Mouse (Mus musculus): ENCODE measurements around the gene Naip5. TPM values are rescaled to one million over a fixed set of nuclear protein-coding genes. Genes with fewer than 3 reads are reported as not detected.
"Not testable (repeated sequence)": the region's sequence is repeated elsewhere in the genome, so short reads cannot be mapped to it uniquely, and the experiment has no call there.

Naip5 gene
- polyA plus RNA-seq, 1 experiment: 16.8 TPM

DNA sequence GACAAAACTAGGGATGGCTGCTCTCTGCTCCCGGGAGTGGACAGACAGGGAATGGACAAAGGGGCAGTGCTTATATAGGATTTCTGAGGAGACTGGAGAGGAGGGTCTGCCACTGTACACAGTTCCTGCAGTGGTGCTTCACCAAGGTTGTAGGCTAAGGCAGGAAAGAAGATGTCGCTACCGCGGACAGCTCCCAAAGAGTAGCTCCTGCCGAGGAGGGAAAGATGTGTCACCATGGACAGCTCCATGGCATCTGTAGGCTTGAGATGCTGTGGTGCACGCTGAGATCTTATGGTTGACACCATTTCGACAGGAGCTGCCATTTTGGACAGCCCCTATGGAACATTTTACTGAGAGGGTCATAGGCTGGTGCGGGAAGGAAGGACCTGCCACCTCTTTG, 35.6 kb downstream of the Naip5 start:
- Histone ChIP-seq H3K27ac (ENCODE audit: control insufficient read depth, insufficient read depth, low read depth, low read length, poor library complexity) (no peak overlapping the region), H3K4me3 (replicated peaks; ENCODE audit: control insufficient read depth, low read depth, low read length) (no peak overlapping the region), H3K4me1 (ENCODE audit: control insufficient read depth, insufficient read depth, low read length) (no peaks in the 10 kb centered on the region)
- TF ChIP-seq POLR2A (IDR thresholded peaks at IDR 0.05; ENCODE audit: borderline replicate concordance, control insufficient read depth, low read depth, low read length): no peak
- no peak for TF ChIP-seq CTCF (IDR thresholded peaks at IDR 0.05; ENCODE audit: control insufficient read depth, insufficient read depth, low read length)
- 29% methylated on average over 8 of the region's 8 CpGs for WGBS

DNA sequence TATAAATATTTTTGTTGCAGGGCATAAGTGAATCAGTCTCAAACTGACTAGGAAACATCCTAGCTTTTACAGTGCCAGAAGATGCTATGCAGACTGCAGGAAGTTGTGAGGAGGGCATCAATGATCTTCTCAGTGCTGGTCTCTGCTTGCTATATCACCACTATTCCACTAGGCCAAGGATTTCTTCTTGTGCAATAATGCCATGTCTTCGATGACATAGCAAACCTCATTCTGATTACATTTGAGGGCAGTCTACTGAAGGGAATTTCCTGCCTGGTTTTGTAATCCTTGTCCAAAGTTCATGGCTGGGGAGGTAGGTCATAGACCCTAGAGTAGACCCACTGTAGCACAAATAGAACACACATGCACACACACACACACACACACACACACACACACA, 42.8 kb downstream of the Naip5 start:
- no peak overlapping the region for H3K27ac ChIP-seq (ENCODE audit: control insufficient read depth, insufficient read depth, low read depth, low read length, poor library complexity)
- no peak overlapping the region for H3K4me3 ChIP-seq (replicated peaks; ENCODE audit: control insufficient read depth, low read depth, low read length)
- H3K4me1 ChIP-seq (ENCODE audit: control insufficient read depth, insufficient read depth, low read length): no peaks in the 10 kb centered on the region; the same call in 1 of the 2 replicates
- no peak for TF ChIP-seq CTCF (IDR thresholded peaks at IDR 0.05; ENCODE audit: control insufficient read depth, insufficient read depth, low read length)
- no peak for TF ChIP-seq POLR2A (IDR thresholded peaks at IDR 0.05; ENCODE audit: borderline replicate concordance, control insufficient read depth, low read depth, low read length)
- WGBS: 31% methylated on average over 1 of the region's 1 CpGs

DNA sequence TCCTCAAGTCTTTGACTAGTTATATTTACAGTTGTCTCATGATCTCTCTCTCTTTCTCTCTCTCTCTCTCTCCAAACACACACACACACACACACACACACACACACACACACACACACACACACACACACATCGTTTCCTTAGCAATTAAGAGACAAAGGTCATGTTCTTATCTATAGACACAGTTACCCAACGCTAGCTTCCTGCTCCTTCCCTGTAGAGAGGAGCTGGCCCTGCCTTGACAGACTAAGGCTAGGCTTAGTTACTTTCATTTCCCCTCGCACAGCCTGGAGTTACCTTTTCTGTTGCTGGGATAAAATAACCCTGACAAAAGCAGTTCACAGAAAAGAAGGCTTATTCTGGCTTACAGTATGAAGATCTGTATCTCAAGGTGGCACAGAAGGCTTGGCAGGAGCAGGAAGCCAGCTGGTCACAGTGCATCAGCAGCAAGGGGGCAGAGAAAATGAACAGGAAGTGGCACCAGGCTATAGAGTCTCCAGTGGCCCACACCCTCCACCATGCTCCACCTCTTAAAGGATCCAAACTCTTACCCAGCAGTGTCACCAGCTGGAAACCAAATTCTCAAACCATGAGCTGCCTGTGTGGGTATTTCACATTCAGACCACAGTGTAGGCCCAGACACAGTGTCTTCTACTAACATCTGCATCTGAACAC, 44.3 kb downstream of the Naip5 start, which contains the start of gene Naip2:
TSS of gene Naip2 (minus strand) at position 434 of the 675 bp plus-strand sequence.
- Histone ChIP-seq H3K27ac (ENCODE audit: control insufficient read depth, insufficient read depth, low read depth, low read length, poor library complexity) (peak within 1 kb of the TSS; percentile 52; the same call in 1 of the 2 replicates), H3K4me3 (replicated peaks; ENCODE audit: control insufficient read depth, low read depth, low read length) (peak within 1 kb of the TSS; percentile 68)
- H3K4me1 ChIP-seq (ENCODE audit: control insufficient read depth, insufficient read depth, low read length): not testable (repeated sequence)
- 4% methylated on average over 3 of the region's 3 CpGs for WGBS

DNA sequence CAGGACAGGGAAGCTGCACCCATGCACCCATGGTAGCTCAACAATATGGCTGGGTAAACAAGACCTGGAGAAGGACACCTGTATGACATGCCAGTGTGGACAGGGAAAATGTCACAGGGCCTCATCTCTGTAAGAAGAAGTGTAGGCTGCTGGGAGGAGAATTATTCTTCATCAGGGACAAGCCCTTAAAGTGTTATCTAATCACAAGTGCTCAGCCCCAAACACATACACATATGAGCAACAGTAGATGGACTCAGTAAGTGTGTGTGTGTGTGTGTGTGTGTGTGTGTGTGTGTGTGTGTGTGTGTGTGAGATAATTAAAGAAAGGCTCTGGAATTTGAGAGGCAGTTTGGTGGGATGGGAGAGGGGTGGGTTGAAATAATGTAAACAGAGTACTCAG, 45.3 kb downstream of the Naip5 start:
- H3K4me1 ChIP-seq (ENCODE audit: control insufficient read depth, insufficient read depth, low read length): peaks cover 1% of the 10 kb centered on the region
- no peak for TF ChIP-seq POLR2A (IDR thresholded peaks at IDR 0.05; ENCODE audit: borderline replicate concordance, control insufficient read depth, low read depth, low read length)
- TF ChIP-seq CTCF (IDR thresholded peaks at IDR 0.05; ENCODE audit: control insufficient read depth, insufficient read depth, low read length): no peak
- no peak overlapping the region for H3K27ac ChIP-seq (ENCODE audit: control insufficient read depth, insufficient read depth, low read depth, low read length, poor library complexity)
- H3K4me3 ChIP-seq (replicated peaks; ENCODE audit: control insufficient read depth, low read depth, low read length): peak overlapping the region; percentile 24

- no peak overlapping the region for H3K27ac ChIP-seq (ENCODE audit: control insufficient read depth, insufficient read depth, low read depth, low read length, poor library complexity)
- TF ChIP-seq CTCF (IDR thresholded peaks at IDR 0.05; ENCODE audit: control insufficient read depth, insufficient read depth, low read length): no peak
- TF ChIP-seq POLR2A (IDR thresholded peaks at IDR 0.05; ENCODE audit: borderline replicate concordance, control insufficient read depth, low read depth, low read length): no peak
- H3K4me1 ChIP-seq (ENCODE audit: control insufficient read depth, insufficient read depth, low read length): peaks cover 1% of the 10 kb centered on the region
- 40% methylated on average over 3 of the region's 3 CpGs for WGBS
- no peak overlapping the region for H3K4me3 ChIP-seq (replicated peaks; ENCODE audit: control insufficient read depth, low read depth, low read length)
Measured at GRCm38 (mm10) chr13:100195421-100195820, 50.7 kb downstream of the Naip5 start.

DNA sequence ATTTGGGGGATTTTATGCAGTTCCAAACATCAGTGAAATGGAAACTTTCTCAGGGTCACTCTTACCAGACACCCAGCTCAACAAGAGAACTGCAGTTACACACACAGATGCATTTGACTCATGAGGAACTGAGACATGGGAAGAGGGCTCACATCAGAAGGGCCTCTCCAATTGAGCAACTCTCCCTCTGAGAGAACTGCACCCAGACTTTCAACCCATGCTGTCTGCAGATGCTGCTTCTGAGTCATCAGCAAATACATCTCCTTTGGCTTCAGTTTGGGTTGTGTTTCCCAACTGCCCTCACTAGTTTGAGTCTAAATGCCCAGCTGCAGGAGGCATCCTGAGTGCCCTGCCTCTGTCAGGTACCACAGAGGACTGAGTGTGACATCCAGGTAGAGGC, 63.0 kb downstream of the Naip5 start:
- peak overlapping the region; percentile 79; the same call in 1 of the 2 replicates for H3K27ac ChIP-seq (ENCODE audit: control insufficient read depth, insufficient read depth, low read depth, low read length, poor library complexity)
- H3K4me1 ChIP-seq (ENCODE audit: control insufficient read depth, insufficient read depth, low read length): not testable (repeated sequence)

DNA sequence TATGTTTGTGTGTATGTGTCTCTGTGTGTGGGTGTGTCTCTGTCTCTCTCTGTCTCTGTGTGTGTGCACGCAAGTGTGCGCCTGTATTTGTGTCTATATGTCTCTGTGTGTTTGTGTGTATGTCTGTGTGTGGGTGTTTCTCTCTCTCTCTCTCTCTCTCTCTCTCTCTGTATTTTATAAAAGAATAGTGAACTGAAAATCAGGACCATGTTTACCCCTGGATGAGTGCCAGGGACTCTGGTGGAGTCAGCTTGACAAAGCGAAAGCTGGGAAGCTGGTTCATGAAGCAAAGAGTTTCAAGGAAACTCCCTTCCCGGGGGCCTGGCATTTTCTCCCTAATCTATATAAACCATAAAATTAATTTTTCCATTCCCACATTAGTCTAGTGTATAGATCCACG, 71.8 kb downstream of the Naip5 start:
- H3K4me1 ChIP-seq (ENCODE audit: control insufficient read depth, insufficient read depth, low read length); H3K4me3 ChIP-seq (replicated peaks; ENCODE audit: control insufficient read depth, low read depth, low read length); H3K27ac ChIP-seq (ENCODE audit: control insufficient read depth, insufficient read depth, low read depth, low read length, poor library complexity): not testable (repeated sequence)
- 87% methylated on average over 4 of the region's 5 CpGs for WGBS

More for the DNA sequence above, 63.0 kb downstream of the Naip5 start:
- not testable (repeated sequence) for H3K4me3 ChIP-seq (replicated peaks; ENCODE audit: control insufficient read depth, low read depth, low read length)

- 67% methylated on average over 2 of the region's 2 CpGs for WGBS
- not testable (repeated sequence) for H3K4me3 ChIP-seq (replicated peaks; ENCODE audit: control insufficient read depth, low read depth, low read length); H3K27ac ChIP-seq (ENCODE audit: control insufficient read depth, insufficient read depth, low read depth, low read length, poor library complexity); H3K4me1 ChIP-seq (ENCODE audit: control insufficient read depth, insufficient read depth, low read length)
Measured at GRCm38 (mm10) chr13:100166378-100166777, 79.7 kb downstream of the Naip5 start.

DNA sequence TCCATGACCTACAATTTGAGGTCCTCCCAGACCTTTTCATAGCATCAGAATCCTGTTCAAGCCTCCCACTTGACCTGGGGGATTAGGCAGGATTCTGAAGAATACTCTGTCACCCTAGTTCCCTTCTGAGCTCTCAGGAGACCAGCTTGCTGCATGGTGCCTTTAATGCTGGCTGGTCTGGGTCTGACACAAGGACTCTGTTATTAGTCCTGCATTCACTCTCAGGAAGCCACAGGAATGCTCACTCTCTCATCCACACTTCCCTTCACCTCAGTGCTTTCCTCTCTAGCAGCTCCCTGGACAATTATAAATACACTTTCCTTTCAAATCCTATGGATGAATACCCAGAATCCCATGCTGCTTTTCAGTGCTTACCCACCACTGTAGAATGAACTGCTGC, 83.7 kb downstream of the Naip5 start:
- not testable (repeated sequence) for H3K4me3 ChIP-seq (replicated peaks; ENCODE audit: control insufficient read depth, low read depth, low read length); H3K4me1 ChIP-seq (ENCODE audit: control insufficient read depth, insufficient read depth, low read length); H3K27ac ChIP-seq (ENCODE audit: control insufficient read depth, insufficient read depth, low read depth, low read length, poor library complexity)

Other genes starting within 250 kb of the Naip5 start
- gene Mccc2, start 230.7 kb downstream of the Naip5 start, polyA plus RNA-seq (2011; ENCODE audit: insufficient read depth, insufficient read length, low replicate concordance, missing spikeins): 3.0 and 5.2 TPM in 2 replicates
- 17.7 and 27.7 TPM in 2 replicates for gene Bdp1, start 142.3 kb downstream of the Naip5 start, polyA plus RNA-seq (2011; ENCODE audit: insufficient read depth, insufficient read length, low replicate concordance, missing spikeins)
- gene Serf1, start 138.3 kb downstream of the Naip5 start, polyA plus RNA-seq (2011; ENCODE audit: insufficient read depth, insufficient read length, low replicate concordance, missing spikeins): 11.0 and 11.2 TPM in 2 replicates
- 49.0 and 92.7 TPM in 2 replicates for gene Smn1, start 121.5 kb downstream of the Naip5 start, polyA plus RNA-seq (2011; ENCODE audit: insufficient read depth, insufficient read length, low replicate concordance, missing spikeins)
- gene Naip2, start 44.2 kb downstream of the Naip5 start, polyA plus RNA-seq (2011; ENCODE audit: insufficient read depth, insufficient read length, low replicate concordance, missing spikeins): 1.3 and 7.9 TPM in 2 replicates
- 2.0 and 3.3 TPM in 2 replicates for gene Naip6, start 71.4 kb upstream of the Naip5 start, polyA plus RNA-seq (2011; ENCODE audit: insufficient read depth, insufficient read length, low replicate concordance, missing spikeins)
- gene Naip1, start 206.5 kb upstream of the Naip5 start, polyA plus RNA-seq (2011; ENCODE audit: insufficient read depth, insufficient read length, low replicate concordance, missing spikeins): 0.50 TPM in 1 of 2 replicates, not detected in the other
- 12.1 and 26.1 TPM in 2 replicates for gene Gtf2h2, start 246.3 kb upstream of the Naip5 start, polyA plus RNA-seq (2011; ENCODE audit: insufficient read depth, insufficient read length, low replicate concordance, missing spikeins)

Measured in bone marrow, adult 2 months (tissue).